Mouse (Mus musculus) embryo, embryonic 11.5 days (tissue): Measurements from ENCODE around the gene Asic1.
"Not testable (repeated sequence)": the region's sequence is repeated elsewhere in the genome, so short reads cannot be mapped to it uniquely, and the experiment has no call there.

ENCODE experiments used
- DNase-seq: peaks from one replicate; pipeline ENCODE4 v3.0.0-alpha.2; 2012; ENCODE audit warnings: low read depth, low spot score

Gene Asic1

DNA sequence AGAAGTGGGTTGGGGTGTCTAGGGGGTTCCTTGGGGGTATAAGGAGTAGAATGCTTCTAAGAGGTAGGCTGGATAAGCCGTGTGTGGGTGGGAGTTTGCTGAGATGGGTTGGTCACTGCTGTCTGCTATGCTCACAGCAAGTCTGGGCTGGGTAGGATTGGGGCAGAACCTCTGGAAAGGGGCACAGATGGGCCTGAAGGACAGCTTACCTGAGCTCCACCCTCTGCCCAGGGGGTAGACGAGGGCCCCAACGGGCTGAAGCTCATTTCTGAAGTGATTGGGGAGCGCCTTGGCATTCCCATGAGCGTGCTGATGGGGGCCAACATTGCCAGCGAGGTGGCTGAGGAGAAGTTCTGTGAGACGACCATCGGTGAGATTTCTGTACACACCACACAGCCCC is 49.7 kb downstream of the Asic1 start:
- DNase-seq: no peak

DNA sequence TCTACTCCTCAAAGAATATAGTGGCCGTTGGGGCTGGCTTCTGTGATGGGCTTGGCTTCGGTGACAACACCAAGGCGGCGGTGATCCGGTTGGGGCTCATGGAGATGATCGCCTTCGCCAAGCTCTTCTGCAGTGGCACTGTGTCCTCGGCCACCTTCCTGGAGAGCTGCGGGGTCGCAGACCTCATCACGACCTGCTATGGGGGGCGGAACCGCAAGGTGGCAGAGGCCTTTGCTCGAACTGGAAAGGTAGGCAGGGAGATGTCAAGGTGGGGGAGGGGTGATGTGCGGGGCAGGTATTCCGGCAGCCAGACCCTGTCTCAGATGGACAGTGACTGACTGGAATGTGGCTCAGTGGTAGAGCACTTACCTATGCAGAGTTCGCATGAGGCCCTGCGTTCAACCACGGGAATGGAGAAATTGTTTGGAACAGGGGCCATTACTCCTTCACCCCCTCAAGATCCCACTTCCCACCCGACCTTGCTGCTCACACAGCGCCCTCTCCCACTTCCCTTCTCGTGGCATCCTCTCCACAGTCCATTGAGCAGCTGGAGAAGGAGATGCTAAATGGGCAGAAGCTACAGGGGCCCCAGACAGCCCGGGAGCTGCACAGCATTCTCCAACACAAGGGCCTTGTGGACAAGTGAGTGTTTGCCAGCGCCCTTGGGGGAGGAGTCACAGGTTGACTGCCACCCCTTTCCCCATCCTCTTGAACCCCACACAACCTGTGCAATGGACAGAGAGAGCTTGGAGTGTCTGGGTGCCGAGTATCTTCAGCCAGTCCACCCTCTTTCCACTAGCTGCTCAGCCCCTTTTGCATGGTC is 52.0 kb downstream of the Asic1 start:
- DNase-seq: no peak

DNA sequence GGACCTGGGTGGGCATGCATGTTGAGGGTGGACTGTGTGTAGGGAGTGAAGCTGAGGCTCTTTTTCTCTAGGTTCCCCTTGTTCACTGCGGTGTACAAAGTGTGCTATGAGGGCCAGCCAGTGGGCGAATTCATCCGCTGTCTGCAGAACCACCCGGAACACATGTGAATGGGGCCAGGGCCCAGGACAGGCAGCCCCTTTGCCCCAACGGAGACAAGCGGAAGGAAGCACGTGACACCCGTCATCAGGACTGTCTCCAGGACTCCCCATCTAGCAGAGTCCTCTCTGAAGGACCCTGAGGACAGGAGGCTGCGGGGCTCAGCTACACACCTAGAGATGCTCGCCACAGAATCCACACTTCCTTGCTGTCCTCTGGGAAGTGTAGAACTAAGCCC is 52.9 kb downstream of the Asic1 start:
- no peak for DNase-seq

DNA sequence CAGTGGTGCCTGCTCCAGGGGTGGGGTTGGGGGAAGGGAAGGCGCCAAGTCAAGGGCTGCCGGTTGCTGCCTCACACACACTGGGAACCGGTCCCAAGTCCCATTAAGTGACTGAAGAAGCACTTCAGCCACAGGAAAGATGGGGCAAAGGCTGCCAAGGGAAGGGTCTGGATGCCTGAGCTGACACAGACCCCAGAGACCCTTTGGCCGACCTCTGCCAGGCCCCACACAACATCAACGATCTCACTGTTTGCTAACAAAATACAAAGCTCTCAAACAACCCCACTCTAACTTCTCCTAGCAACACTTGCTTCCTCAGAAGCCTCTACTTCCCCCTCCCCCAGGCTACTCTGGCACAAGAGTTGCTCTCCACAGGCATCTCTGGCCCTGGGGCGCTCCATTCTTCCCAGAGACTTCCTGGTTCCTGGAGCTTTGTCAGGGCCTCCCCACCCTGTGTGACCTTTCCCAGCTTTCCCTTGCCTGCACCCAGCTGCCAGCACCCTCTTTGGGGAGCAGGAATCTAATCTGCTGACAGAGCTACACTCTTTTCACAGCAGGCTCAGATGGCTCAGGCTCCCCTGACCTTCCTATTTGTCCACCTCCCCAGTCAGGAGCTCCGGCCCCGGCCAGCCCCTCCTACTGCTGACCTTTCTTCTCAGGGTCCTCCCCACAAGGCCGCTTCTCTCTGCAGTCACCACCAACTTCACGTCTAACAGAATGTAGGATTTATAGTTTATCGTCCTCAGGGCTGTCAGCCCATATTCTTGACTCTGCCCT is 53.5 kb downstream of the Asic1 start:
- no peak for DNase-seq

DNA sequence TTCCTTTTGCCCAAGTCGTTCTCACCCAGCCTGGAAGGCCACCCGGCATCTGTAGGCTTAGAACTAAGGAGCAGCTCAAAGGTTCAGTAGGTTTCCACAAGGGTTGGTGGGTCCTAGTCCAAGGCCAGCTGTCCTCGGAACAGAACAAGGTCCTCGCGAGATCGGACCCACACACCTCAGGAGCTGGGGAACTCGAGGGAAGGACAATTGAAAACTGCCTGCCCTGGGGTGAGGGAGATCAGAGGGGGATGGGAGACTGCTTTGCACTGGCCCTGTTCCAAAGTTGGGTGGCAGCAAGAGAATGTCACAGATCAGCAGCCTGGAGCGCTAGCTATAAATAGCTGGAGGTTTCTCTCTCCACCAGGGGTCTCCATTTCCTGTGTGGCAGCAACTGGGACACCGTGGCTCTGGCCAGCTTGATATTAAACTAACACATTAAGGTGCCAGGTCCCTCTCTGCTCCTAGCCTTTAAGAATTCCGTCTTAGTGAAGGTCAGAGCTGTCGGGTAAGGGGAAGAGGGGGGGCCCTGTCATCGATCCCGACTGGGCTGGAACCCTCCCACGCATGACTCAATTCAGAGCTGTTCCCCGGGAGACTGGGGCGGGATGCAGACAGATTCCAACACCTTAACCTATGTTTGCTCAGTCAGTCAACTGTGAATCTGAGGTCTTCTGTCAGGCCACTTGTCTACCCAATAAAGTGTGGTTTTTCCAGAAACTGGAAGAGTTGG is 54.3 kb downstream of the Asic1 start:
- peak; percentile 44 for DNase-seq

DNA sequence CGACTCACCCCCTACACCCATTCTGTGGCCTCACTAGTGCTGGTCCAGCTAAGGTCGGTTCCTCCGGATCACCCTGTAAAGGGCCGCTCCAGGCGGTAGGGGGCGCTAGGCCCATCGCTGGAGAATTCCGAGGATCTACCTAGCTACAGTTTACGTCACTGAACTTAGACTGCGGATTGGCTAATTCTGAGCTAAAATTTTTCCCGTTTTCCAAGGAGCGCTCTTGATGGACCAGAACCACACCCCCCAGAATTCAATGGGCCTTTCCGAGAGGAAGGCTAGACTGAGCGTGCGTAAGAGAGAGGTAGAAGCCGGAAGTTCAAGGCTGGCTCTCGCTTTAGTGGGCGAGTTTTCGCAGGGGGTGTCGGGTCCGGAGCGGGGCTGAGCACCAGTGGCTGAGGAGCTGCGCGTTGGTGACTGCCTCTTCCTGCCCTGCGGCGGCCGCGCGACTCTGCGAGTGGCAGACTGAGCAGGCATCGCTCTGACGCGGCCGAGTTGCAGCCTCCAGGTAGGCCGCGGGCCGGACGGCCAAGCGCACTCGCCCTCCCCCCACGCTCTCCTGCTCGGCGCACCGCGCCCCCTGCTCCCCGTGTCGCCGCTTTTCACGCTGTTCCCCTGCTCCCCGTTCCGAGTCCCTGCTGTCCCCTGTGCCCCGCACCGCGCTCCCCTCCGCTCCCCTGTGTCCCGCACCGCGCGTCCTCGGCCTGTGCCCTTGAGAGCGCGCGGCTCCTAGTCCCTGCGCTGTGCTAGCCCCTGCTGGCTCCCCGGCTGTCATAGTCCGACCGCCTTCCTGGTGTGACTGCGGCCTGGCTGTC is 55.4 kb downstream of the Asic1 start, which contains the start of gene Cox14:
TSS of gene Cox14 (plus strand) at position 278 of the 815 bp plus-strand sequence.
- peak; percentile 96 for DNase-seq

DNA sequence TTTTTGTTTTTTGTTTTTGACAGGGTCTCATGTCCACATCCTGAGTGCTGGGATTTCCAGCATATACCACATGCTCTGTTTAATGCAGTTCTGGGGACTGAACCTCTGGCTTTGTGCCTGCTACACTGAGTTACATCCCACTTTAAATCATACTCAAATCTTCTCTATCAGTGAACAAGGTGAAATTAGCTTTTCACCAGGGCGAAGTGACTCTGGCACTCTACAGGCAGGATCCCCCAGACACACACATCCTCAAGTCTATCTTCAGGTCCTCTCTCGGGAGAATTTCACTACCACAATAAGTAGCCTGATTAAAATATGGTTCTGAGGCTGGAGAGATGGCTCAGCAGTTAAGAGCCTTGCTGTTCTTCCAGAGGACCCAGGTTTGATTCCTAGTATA is 56.4 kb downstream of the Asic1 start:
- DNase-seq: no peak

DNA sequence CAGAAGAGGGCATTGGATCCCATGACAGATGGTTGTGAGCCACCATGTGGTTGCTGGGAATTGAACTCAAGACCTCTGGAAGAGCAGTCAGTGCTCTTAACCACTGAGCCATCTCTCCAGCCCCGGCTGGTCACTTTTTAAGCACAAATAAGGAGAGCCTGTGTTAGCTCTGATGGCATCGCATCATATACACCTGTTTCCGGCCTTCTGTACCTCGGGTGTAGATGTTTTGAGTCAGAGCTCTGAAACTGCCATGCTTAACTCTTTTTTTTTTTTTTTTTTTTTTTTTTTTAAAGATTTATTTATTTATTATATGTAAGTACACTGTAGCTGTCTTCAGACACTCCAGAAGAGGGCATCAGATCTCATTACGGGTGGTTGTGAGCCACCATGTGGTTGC is 56.9 kb downstream of the Asic1 start:
- not testable (repeated sequence) for DNase-seq

DNA sequence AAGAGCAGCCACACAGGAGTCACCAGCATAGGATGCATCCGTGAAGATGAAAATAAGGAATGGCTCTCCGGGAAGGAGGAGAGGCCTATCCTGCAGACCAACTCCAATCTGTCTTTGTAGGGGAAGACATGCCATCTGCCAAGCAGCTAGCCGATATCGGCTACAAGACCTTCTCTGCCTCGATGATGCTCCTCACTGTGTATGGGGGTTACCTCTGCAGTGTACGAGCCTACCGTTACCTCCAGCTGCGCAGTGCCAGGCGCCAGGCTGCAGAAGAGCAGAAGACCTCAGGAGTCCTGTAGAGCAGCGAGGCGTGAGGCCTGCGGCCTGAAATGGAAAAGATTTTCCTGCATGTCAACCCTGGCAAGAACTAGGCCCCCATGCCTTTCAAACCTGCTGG is 57.4 kb downstream of the Asic1 start:
- DNase-seq: no peak

DNA sequence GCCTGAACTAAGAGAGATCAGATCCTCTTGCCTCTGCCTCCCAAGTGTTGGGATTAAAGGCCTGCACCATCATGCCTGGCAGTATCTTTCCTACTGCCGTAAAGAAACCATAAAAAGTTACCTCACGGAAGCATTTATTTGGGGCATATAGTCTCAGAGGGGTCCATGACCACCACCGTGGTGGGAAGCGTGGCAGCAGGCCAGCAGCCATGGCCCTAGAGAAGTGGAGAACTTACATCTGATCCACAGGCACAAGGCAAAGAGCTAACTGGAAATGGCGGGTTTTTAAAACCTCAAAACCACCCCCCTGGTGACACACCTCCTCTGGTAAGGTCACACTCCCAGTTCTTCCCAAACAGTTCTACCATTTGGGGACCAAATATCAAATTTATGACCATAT is 58.0 kb downstream of the Asic1 start:
- DNase-seq: no peak

DNA sequence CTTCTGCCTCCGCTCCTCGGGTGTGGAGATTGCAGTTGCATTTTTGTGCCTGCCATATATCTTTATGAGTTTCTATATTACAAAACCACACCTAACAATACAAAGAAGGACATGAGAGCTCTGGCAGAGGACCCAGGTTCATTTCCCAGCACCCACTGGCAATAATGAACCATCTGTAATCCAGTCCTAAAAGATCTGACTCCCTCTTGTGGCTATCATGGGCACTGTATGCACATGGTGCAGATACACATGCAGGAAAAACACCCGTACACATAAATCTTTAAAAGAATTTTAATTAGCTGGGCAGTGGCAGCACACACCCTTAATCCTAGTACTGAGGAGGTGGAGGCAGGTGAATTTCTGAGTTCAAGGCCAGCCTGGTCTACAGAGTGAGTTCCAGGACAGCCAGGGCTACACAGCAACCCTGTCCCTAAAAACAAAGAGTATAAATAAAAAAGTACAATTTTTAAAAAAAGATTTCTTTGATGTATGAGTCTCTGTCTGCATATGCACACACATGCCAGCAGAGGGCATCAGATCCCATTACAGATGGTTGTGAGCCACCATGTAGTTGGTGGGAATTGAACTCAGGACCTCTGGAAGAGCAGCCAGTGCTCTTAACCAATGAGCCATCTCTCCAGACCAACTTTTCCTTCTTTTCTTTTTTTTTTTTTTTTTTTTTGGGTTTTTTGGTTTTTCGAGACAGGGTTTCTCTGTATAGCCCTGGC is 59.1 kb downstream of the Asic1 start:
- no peak for DNase-seq

DNA sequence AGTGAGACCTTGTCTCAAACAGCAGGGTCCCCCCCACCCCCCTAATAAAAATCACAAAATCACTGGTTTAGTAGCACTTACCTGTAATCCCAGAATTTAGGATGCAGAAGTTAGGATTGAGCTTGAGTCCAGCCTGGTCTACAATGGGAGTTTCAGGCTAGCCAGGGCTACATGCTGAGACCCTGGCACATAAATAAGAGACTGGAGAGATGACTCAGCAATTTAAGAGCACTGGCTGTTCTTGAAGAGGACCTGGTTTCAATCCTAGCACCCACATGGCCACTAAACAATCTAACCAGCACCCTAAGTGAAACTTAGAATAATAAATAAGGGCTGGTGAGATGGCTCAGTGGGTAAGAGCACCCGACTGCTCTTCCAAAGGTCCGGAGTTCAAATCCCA is 61.0 kb downstream of the Asic1 start:
- DNase-seq: no peak

DNA sequence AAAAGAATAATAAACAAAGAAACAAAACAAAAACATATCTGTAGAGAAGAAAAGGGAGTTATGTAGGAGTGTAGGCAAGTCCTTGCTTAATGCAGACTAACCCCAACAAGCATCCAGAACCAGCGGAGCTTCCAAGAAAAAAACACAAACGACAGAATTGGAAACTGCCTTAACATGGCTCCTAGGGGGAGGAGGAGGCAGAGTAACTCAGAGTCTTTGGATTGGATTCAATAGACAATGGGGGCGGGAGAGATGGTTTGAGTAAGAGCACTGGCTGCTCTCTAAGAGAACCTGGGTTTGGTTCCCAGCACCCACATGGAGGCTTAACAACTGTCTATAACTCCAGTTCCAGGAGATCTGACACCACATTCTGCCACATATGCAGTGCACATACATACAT is 61.5 kb downstream of the Asic1 start:
- DNase-seq: no peak

DNA sequence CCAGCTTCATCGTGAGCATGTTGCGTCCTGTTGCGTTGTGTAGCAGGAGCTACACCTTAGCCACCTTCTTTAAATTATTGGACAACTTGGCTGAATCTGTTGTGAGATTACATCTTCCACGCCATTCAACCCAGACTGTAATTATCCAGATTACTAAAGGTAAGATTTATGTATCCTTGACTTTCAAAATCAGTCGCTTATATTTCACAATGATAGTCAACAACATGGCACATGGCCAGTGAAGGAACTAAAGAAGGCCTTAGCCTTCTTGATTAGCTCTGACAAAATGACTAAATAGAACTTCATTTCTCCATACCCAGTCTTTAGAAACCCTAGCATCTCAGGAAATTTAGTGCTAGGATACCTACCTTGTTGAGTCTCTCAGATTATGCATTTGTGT is 63.0 kb downstream of the Asic1 start:
- no peak for DNase-seq

DNA sequence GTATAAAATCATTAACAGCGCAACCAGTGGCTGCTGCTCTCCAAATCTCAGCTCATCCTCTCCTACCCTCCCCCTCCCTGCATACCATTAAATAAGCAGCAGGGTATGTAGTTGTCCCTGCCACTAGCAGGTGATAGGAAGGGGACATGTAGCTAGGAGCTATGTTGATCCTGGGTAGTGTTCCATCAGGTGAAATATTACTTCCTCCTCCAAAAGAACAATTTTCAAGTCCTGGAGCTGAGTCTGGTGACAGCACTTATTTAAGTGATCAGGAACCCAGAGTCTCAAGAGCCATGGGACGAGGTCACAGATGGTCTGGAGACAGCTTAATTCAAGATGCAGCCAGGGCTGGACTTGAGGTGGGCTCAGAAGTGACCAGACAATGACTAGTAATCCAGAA is 65.5 kb downstream of the Asic1 start:
- DNase-seq: no peak

DNA sequence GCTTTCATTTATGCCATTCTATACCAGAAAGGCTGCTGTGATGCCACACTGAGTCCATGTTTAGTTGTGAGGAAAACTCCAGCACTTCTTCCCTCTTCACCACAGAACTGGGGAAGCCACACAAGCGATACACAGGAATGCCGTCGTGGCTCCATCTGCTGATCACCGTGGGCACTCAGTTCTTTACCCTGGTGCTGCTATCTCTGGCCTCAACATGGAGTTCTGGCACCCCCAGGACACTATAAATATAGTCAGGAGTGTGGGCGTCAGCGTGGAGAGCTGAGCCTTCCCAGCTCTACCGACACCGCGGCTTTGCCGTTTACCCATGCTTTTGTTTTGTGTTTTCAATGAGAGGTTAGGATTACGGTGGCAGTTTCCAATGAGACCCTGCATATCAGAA is 66.5 kb downstream of the Asic1 start:
- DNase-seq: no peak

DNA sequence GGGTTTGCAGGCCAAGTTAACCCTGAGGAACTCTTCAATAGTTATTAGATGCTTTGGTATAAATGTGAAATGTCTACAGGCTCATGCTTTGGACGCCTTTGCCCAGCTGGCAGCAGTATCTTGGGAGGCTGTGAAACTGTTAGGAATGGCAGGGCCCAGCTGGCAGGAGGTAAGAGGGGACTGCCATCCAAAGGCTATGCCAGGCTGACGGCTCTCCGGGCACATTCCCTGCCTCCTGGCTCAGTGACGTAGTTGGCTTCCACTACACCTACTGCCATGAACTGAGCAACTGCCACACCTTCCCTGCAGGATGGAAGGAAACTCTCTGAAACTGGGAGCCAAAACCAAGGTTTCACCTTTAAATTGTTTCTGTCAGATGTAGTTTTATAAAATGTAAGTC is 70.1 kb downstream of the Asic1 start:
- DNase-seq: no peak
